Mouse (Mus musculus) stomach, postnatal 0 days (tissue): ENCODE measurements around the gene Slc25a35.

Experiments
- CTCF ChIP-seq: IDR thresholded peaks from 2 replicates; pipeline ENCODE4 v1.5.1; 2016; ENCODE audit warnings: antibody characterized with exemption, low read depth, mild to moderate bottlenecking, moderate library complexity
- EP300 ChIP-seq: optimal IDR thresholded peaks from 2 replicates; pipeline ENCODE3; 2016; ENCODE audit warnings: antibody characterized with exemption

GRCm38 (mm10) chr11:68961596-68961995 is 6.3 kb upstream of the Slc25a35 start:
- TF ChIP-seq EP300 (no peak), CTCF (no peak)
